Mouse (Mus musculus): ENCODE measurements at regions not wholly inside any gene's neighbourhood (a gene's known extent, or its start where the extent isn't known, plus 50 kb on each side); places are given as distances from the start of the nearest gene placed in this dataset.

GRCm38 (mm10) chr10:53435181-53435874 is 55.6 kb upstream of the Cep85l start:
- H3K4me1 ChIP-seq (ENCODE audit: control insufficient read depth, insufficient read depth, low read length) = peaks cover 8% of the 10 kb centered on the region
- no peak overlapping the region; the same call in 1 of the 2 replicates for H3K27ac ChIP-seq (ENCODE audit: control insufficient read depth, insufficient read depth, low read depth, low read length)
- TF ChIP-seq CTCF (IDR thresholded peaks at IDR 0.05; ENCODE audit: control insufficient read depth, insufficient read depth, insufficient replicate concordance, low read depth, low read length) (no peak), POLR2A (IDR thresholded peaks at IDR 0.05; ENCODE audit: control insufficient read depth, low read depth, low read length) (no peak)
- no peak overlapping the region for H3K4me3 ChIP-seq (ENCODE audit: control insufficient read depth, low read depth, low read length)
- no peaks in the 10 kb centered on the region for H3K36me3 ChIP-seq (ENCODE audit: control insufficient read depth, insufficient read depth, low read length)
- H3K27me3 ChIP-seq (ENCODE audit: control insufficient read depth, insufficient read depth, low read length) = no peaks in the 10 kb centered on the region

GRCm38 (mm10) chr10:53434376-53435171 is 54.8 kb upstream of the Cep85l start:
- TF ChIP-seq CTCF (IDR thresholded peaks at IDR 0.05; ENCODE audit: control insufficient read depth, insufficient read depth, insufficient replicate concordance, low read depth, low read length) = no peak
- TF ChIP-seq POLR2A (IDR thresholded peaks at IDR 0.05; ENCODE audit: control insufficient read depth, low read depth, low read length) = no peak
- H3K27me3 ChIP-seq (ENCODE audit: control insufficient read depth, insufficient read depth, low read length) = no peaks in the 10 kb centered on the region
- no peak overlapping the region; the same call in 1 of the 2 replicates for H3K27ac ChIP-seq (ENCODE audit: control insufficient read depth, insufficient read depth, low read depth, low read length)
- H3K4me3 ChIP-seq (ENCODE audit: control insufficient read depth, low read depth, low read length) = no peak overlapping the region
- H3K4me1 ChIP-seq (ENCODE audit: control insufficient read depth, insufficient read depth, low read length) = peaks cover 8% of the 10 kb centered on the region
- no peaks in the 10 kb centered on the region for H3K36me3 ChIP-seq (ENCODE audit: control insufficient read depth, insufficient read depth, low read length)

- no peaks in the 10 kb centered on the region for H3K36me3 ChIP-seq (ENCODE audit: control insufficient read depth, insufficient read depth, low read length)
- H3K27me3 ChIP-seq (ENCODE audit: control insufficient read depth, insufficient read depth, low read length) = no peaks in the 10 kb centered on the region
- H3K4me1 ChIP-seq (ENCODE audit: control insufficient read depth, insufficient read depth, low read length) = peaks cover 8% of the 10 kb centered on the region
- H3K27ac ChIP-seq (ENCODE audit: control insufficient read depth, insufficient read depth, low read depth, low read length) = no peak overlapping the region
- H3K4me3 ChIP-seq (ENCODE audit: control insufficient read depth, low read depth, low read length) = no peak overlapping the region
- TF ChIP-seq CTCF (IDR thresholded peaks at IDR 0.05; ENCODE audit: control insufficient read depth, insufficient read depth, insufficient replicate concordance, low read depth, low read length) = no peak
- no peak for TF ChIP-seq POLR2A (IDR thresholded peaks at IDR 0.05; ENCODE audit: control insufficient read depth, low read depth, low read length)
Measured at GRCm38 (mm10) chr10:53432794-53433193, 53.0 kb upstream of the Cep85l start.

DNA sequence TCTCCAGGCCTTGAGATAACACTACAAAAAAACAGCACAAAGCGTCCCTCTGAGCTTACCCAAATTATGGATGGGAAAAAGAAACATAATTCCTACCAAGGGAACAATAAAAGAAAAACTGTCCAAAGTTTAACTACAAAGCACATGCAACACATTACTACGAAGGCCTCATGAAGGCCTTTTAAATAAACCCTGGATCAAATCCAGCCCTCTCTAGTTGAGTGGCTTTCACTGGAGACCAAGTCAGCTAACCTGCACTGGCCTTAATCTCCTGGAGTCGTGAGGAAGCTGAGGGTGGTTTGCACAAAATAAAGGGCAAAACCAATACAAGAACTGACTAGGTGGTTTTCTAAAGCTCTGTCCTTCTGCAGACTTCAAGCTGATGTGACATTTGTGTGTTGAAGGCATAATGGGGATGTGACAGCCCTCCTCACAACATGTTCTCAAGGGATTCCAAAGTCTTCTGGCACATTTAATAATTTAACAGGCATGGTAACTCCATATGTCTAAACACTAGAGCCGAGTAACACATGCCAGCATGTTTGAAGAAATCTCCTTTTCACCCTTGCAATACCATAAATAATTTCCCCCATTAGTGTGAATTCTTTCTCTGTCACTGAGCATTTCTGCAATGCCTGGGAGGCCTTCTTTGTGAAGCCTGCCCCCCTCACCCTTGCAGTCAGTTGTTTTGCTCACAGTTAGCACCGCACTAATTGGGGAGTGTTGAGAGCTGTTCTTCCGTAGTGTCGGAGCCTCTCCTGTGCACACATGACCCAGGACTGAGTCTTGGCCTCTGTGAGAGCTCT is 50.0 kb upstream of the Cep85l start:
- no peak for TF ChIP-seq POLR2A (IDR thresholded peaks at IDR 0.05; ENCODE audit: control insufficient read depth, low read depth, low read length)
- no peak for TF ChIP-seq CTCF (IDR thresholded peaks at IDR 0.05; ENCODE audit: control insufficient read depth, insufficient read depth, insufficient replicate concordance, low read depth, low read length)

More for the DNA sequence above, 50.0 kb upstream of the Cep85l start:
- Histone ChIP-seq H3K27me3 (ENCODE audit: control insufficient read depth, insufficient read depth, low read length) (no peaks in the 10 kb centered on the region), H3K4me3 (ENCODE audit: control insufficient read depth, low read depth, low read length) (no peak overlapping the region), H3K4me1 (ENCODE audit: control insufficient read depth, insufficient read depth, low read length) (peaks cover under 1% of the 10 kb centered on the region; the same call in 1 of the 2 replicates), H3K36me3 (ENCODE audit: control insufficient read depth, insufficient read depth, low read length) (no peaks in the 10 kb centered on the region), H3K27ac (ENCODE audit: control insufficient read depth, insufficient read depth, low read depth, low read length) (no peak overlapping the region)
